In genomic region chr6:82740868-82741517, GRCm38 (mm10) we compare ENCODE assay signal across 10 mouse cellular contexts. TPM values are rescaled to one million over a fixed set of nuclear protein-coding genes. Genes with fewer than 3 reads are reported as not detected.
DNase-seq lines count a peak whose midpoint lies in the region; ATAC-seq and TF ChIP-seq lines count a peak whose summit lies in the region.
"Had no signal": no experiment of that assay in that cellular context is flagged by ENCODE, and none has a peak within 500 bp of the region (broad histone marks: within the 10 kb centered on the region; RNA-seq: fewer than 3 reads in every experiment).

No protein-coding gene starts in this region.

- 63% methylated on average over 8 of the region's 8 CpGs for WGBS in liver, postnatal 0 days (ENCODE audit: insufficient replicate concordance)
- 75% methylated on average over 8 of the region's 8 CpGs for WGBS in liver, embryonic 11.5 days
- 82% methylated on average over 7 of the region's 8 CpGs for WGBS in macrophage (ENCODE audit: missing documents)
- WGBS in forebrain, embryonic 12.5 days, result 83% methylated on average over 8 of the region's 8 CpGs

- TF ChIP-seq CTCF in gastrocnemius, adult 2 months (IDR thresholded peaks at IDR 0.05), result no peak
- no peak for TF ChIP-seq CTCF in liver, postnatal 0 days (IDR thresholded peaks at IDR 0.05; ENCODE audit: low read depth)

- no peaks in the 10 kb centered on the region for H3K27me3 ChIP-seq in liver, postnatal 0 days (ENCODE audit: insufficient read depth, low read length)
- H3K27me3 ChIP-seq in liver, embryonic 11.5 days (replicated peaks; ENCODE audit: control insufficient read depth, insufficient read depth, low read length), result no peaks in the 10 kb centered on the region
- no peaks in the 10 kb centered on the region for H3K27me3 ChIP-seq in forebrain, embryonic 12.5 days
- H3K27me3 ChIP-seq: forebrain, embryonic 15.5 days; hindbrain, embryonic 12.5 days had no signal

- H3K27ac ChIP-seq in gastrocnemius, adult 2 months, result peak overlapping the region; percentile 84
- H3K27ac ChIP-seq in liver, postnatal 0 days (ENCODE audit: low read depth), result no peak overlapping the region
- no peak overlapping the region for H3K27ac ChIP-seq in liver, embryonic 11.5 days (ENCODE audit: low read depth, low read length)
- 0 out of 2 replicates have a peak overlapping the region, but pooled peaks have one; percentile 0 for H3K27ac ChIP-seq in macrophage
- H3K27ac ChIP-seq in forebrain, embryonic 12.5 days, result no peak overlapping the region
- H3K27ac ChIP-seq: forebrain, embryonic 15.5 days; hindbrain, embryonic 12.5 days had no signal

- H3K79me2 ChIP-seq in macrophage (ENCODE audit: inconsistent target), result peaks cover 16% of the 10 kb centered on the region; the same call in 1 of the 2 replicates

- H3K4me3 ChIP-seq in gastrocnemius, adult 2 months, result no peak overlapping the region
- H3K4me3 ChIP-seq in liver, postnatal 0 days (ENCODE audit: low read depth, low read length), result no peak overlapping the region
- H3K4me3 ChIP-seq in liver, embryonic 11.5 days (ENCODE audit: low read depth, low read length), result no peak overlapping the region
- no peak overlapping the region for H3K4me3 ChIP-seq in macrophage (ENCODE audit: inconsistent target)
- no peak overlapping the region for H3K4me3 ChIP-seq in forebrain, embryonic 12.5 days (replicated peaks)
- H3K4me3 ChIP-seq: forebrain, embryonic 15.5 days; hindbrain, embryonic 12.5 days had no signal

- H3K9me3 ChIP-seq in liver, postnatal 0 days (ENCODE audit: low read length), result no peaks in the 10 kb centered on the region
- no peaks in the 10 kb centered on the region for H3K9me3 ChIP-seq in liver, embryonic 11.5 days (ENCODE audit: control insufficient read depth, low read length)
- no peaks in the 10 kb centered on the region for H3K9me3 ChIP-seq in forebrain, embryonic 12.5 days
- H3K9me3 ChIP-seq: forebrain, embryonic 15.5 days; hindbrain, embryonic 12.5 days had no signal

- peaks cover 8% of the 10 kb centered on the region for H3K4me1 ChIP-seq in liver, postnatal 0 days (ENCODE audit: insufficient read depth)
- H3K4me1 ChIP-seq in liver, embryonic 11.5 days (replicated peaks; ENCODE audit: control insufficient read depth, insufficient read depth, low read length), result no peaks in the 10 kb centered on the region; the same call in 1 of the 2 replicates
- H3K4me1 ChIP-seq in forebrain, embryonic 12.5 days, result no peaks in the 10 kb centered on the region; the same call in 1 of the 2 replicates
- H3K4me1 ChIP-seq: forebrain, embryonic 15.5 days; hindbrain, embryonic 12.5 days had no signal

- H3K9ac ChIP-seq in liver, postnatal 0 days (replicated peaks), result no peak overlapping the region
- no peak overlapping the region for H3K9ac ChIP-seq in liver, embryonic 11.5 days (ENCODE audit: low read depth, low read length)
- H3K9ac ChIP-seq in forebrain, embryonic 12.5 days, result no peak overlapping the region
- H3K9ac ChIP-seq: forebrain, embryonic 15.5 days; hindbrain, embryonic 12.5 days had no signal

- TF ChIP-seq EP300 in liver, postnatal 0 days (IDR thresholded peaks at IDR 0.05; ENCODE audit: low read depth), result no peak

- H3K36me3 ChIP-seq in liver, postnatal 0 days (replicated peaks; ENCODE audit: insufficient read depth, low read length), result peaks cover 35% of the 10 kb centered on the region
- H3K36me3 ChIP-seq in liver, embryonic 11.5 days (ENCODE audit: control insufficient read depth, insufficient read depth, low read length), result peaks cover 29% of the 10 kb centered on the region
- peaks cover 64% of the 10 kb centered on the region for H3K36me3 ChIP-seq in macrophage (ENCODE audit: inconsistent target)
- peaks cover 46% of the 10 kb centered on the region for H3K36me3 ChIP-seq in forebrain, embryonic 12.5 days (replicated peaks)
- H3K36me3 ChIP-seq: forebrain, embryonic 15.5 days had no signal

- no peak for DNase-seq in gastrocnemius, adult 2 months
- no peak for DNase-seq in gastrocnemius, adult 8-10 months (ENCODE audit: low spot score in 2 of 2)
- DNase-seq in liver, postnatal 0 days, result no peak
- no peak for DNase-seq in liver, embryonic 11.5 days (ENCODE audit: low spot score)
- DNase-seq in adrenal gland, postnatal 25 days, result peak; percentile 45
- DNase-seq in yolk sac, embryonic 10.5 days (ENCODE audit: low spot score), result no peak

- intact Hi-C loops in gastrocnemius, adult 2 months (cut with DNase I), result loop anchor here (2.0 kb wide), 1 partner anchor 152 kb away; no protein-coding TSS in a partner anchor

- 0 out of 2 replicates have a peak overlapping the region, but pooled peaks have one; percentile 22 for H3K4me2 ChIP-seq in liver, postnatal 0 days (ENCODE audit: low read depth, low read length)
- no peak overlapping the region for H3K4me2 ChIP-seq in liver, embryonic 11.5 days
- no peak overlapping the region for H3K4me2 ChIP-seq in forebrain, embryonic 12.5 days
- H3K4me2 ChIP-seq: forebrain, embryonic 15.5 days; hindbrain, embryonic 12.5 days had no signal

- ATAC-seq in liver, postnatal 0 days, result no peak
- no peak for ATAC-seq in liver, embryonic 11.5 days (replicated peaks; ENCODE audit: low FRiP score)
- no peak for ATAC-seq in forebrain, embryonic 12.5 days (ENCODE audit: low FRiP score)

RNA-seq across cellular contexts. Expression of gene Hk2, which starts 33.3 kb away (rescaled TPM):
- total RNA-seq in gastrocnemius, adult 2 months (2021), result 100 to 1,000 TPM; 243 to 313 TPM
- total RNA-seq in gastrocnemius, adult 8-10 months (2022), result 100 to 1,000 TPM; 261 to 301 (median 287) TPM
- 3.0 and 3.3 TPM in 2 replicates for polyA plus RNA-seq in liver, postnatal 0 days (2015; fragmentation: Nextera tagmentation; extraction: Ambion mirVana)
- polyA plus RNA-seq in liver, embryonic 11.5 days (2014; fragmentation: Nextera tagmentation; extraction: Ambion mirVana), result 25.0 and 29.0 TPM in 2 replicates
- total RNA-seq in adrenal gland, postnatal 25 days (2021), result 87.9 and 110 TPM in 2 replicates
- 100 to 1,000 TPM in 7 of 26 experiments, 10 to 100 TPM in 19; 42.2 to 378 (median 62.1) TPM for total RNA-seq in macrophage (2018; cell fraction: chromatin; rRNA removed)
- 100 to 1,000 TPM in 3 of 26 experiments, 10 to 100 TPM in 23; 39.8 to 206 (median 51.4) TPM for total RNA-seq in macrophage (2018; cell fraction: cytosol; rRNA removed)
- 100 to 1,000 TPM in 13 of 26 experiments, 10 to 100 TPM in 13; 58.2 to 290 (median 98.4) TPM for total RNA-seq in macrophage (2018; cell fraction: nucleus; rRNA removed)
- 23.2 to 59.3 TPM (median 33.1 TPM) in 3 replicates for polyA plus RNA-seq in macrophage (2018)
- 16.4 and 21.5 TPM in 2 replicates for polyA plus RNA-seq in forebrain, embryonic 12.5 days (2016; fragmentation: Nextera tagmentation; extraction: Ambion mirVana)

RNA-seq across cellular contexts. Expression of gene Pole4, which starts 35.8 kb away (rescaled TPM):
- 10 to 100 TPM; 16.7 to 18.4 TPM for total RNA-seq in gastrocnemius, adult 2 months (2021)
- 10 to 100 TPM; 19.6 to 27.0 (median 20.2) TPM for total RNA-seq in gastrocnemius, adult 8-10 months (2022)
- polyA plus RNA-seq in liver, postnatal 0 days (2015; fragmentation: Nextera tagmentation; extraction: Ambion mirVana), result 87.7 and 87.9 TPM in 2 replicates
- 106 and 108 TPM in 2 replicates for polyA plus RNA-seq in liver, embryonic 11.5 days (2014; fragmentation: Nextera tagmentation; extraction: Ambion mirVana)
- 42.3 and 49.2 TPM in 2 replicates for total RNA-seq in adrenal gland, postnatal 25 days (2021)
- 10 to 100 TPM in 16 of 26 experiments, 1 to 10 TPM in 10; 5.3 to 27.0 (median 13.8) TPM for total RNA-seq in macrophage (2018; cell fraction: chromatin; rRNA removed)
- 10 to 100 TPM; 21.5 to 40.6 (median 31.8) TPM for total RNA-seq in macrophage (2018; cell fraction: cytosol; rRNA removed)
- 10 to 100 TPM in 24 of 26 experiments, 1 to 10 TPM in 2; 7.3 to 33.9 (median 18.5) TPM for total RNA-seq in macrophage (2018; cell fraction: nucleus; rRNA removed)
- 16.2 to 67.4 TPM (median 29.8 TPM) in 3 replicates for polyA plus RNA-seq in macrophage (2018)
- 91.2 and 91.3 TPM in 2 replicates for polyA plus RNA-seq in forebrain, embryonic 12.5 days (2016; fragmentation: Nextera tagmentation; extraction: Ambion mirVana)

Comparison
In these comparisons a context has a peak if more than half of its experiments do, and no peak if none do; other contexts are left out.
1. H3K27ac ChIP-seq: peak in gastrocnemius, adult 2 months (single experiment) and macrophage (single experiment); none in liver, postnatal 0 days (single experiment), liver, embryonic 11.5 days (single experiment) and forebrain, embryonic 12.5 days (single experiment).